Mouse (Mus musculus): ENCODE measurements around the gene Gsg1l. TPM values are rescaled to one million over a fixed set of nuclear protein-coding genes. Genes with fewer than 3 reads are reported as not detected.

The Gsg1l gene
- polyA plus RNA-seq, 1 experiment: 0.05 TPM

DNA sequence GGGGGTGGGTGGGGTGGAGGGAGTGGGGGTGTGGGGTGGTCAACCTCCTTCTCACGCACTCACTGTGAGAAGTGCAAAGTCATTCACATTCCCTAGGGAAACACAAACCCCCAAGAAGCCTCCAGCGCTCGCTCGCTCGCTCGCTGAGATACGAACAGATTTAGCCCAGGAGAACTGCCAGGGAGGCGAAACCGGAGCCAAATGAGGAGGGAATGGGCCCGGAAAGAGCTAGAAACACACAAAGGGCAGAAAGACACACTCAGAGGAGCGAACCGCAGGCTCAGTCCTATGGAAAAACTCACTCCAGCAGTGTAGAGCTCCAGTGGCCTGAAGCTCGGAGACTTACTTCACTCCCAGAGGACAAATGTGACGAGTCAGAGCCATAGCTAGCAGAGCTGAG lies 15.4 kb downstream of the Gsg1l start:
- TF ChIP-seq POLR2A (IDR thresholded peaks at IDR 0.05; ENCODE audit: low read depth, low read length) (no peak), CTCF (IDR thresholded peaks at IDR 0.05; ENCODE audit: extremely low read depth, insufficient read depth, insufficient read length, insufficient replicate concordance) (no peak)
- Histone ChIP-seq H3K27ac (ENCODE audit: insufficient read depth, low read length) (no peak overlapping the region), H3K4me3 (ENCODE audit: extremely low read depth, insufficient read depth, insufficient read length) (no peak overlapping the region), H3K36me3 (ENCODE audit: control insufficient read depth, insufficient read depth, low read length) (no peaks in the 10 kb centered on the region), H3K27me3 (ENCODE audit: control insufficient read depth, insufficient read depth, low read length) (no peaks in the 10 kb centered on the region), H3K4me1 (ENCODE audit: control insufficient read depth, insufficient read depth, insufficient read length) (no peaks in the 10 kb centered on the region)
- no peak for DNase-seq (ENCODE audit: low read depth in 1 of 2, low spot score in 2 of 2)
- WGBS: 80% methylated on average over 14 of the region's 14 CpGs

- WGBS: 75% methylated on average over 5 of the region's 5 CpGs
These were observed 16.9 kb downstream of the Gsg1l start for GRCm38 (mm10) chr7:126065243-126065876.

GRCm38 (mm10) chr7:126062228-126062627 lies 20.0 kb downstream of the Gsg1l start:
- H3K27me3 ChIP-seq (ENCODE audit: control insufficient read depth, insufficient read depth, low read length): no peaks in the 10 kb centered on the region
- no peaks in the 10 kb centered on the region for H3K36me3 ChIP-seq (ENCODE audit: control insufficient read depth, insufficient read depth, low read length)
- no peak for TF ChIP-seq CTCF (IDR thresholded peaks at IDR 0.05; ENCODE audit: extremely low read depth, insufficient read depth, insufficient read length, insufficient replicate concordance)
- WGBS: 86% methylated on average over 4 of the region's 4 CpGs
- no peak for DNase-seq (ENCODE audit: low read depth in 1 of 2, low spot score in 2 of 2)
- no peak overlapping the region for H3K27ac ChIP-seq (ENCODE audit: insufficient read depth, low read length)
- no peaks in the 10 kb centered on the region for H3K4me1 ChIP-seq (ENCODE audit: control insufficient read depth, insufficient read depth, insufficient read length)
- no peak overlapping the region for H3K4me3 ChIP-seq (ENCODE audit: extremely low read depth, insufficient read depth, insufficient read length)

More at GRCm38 (mm10) chr7:126065243-126065876, 16.9 kb downstream of the Gsg1l start:
- no peak for DNase-seq (ENCODE audit: low read depth in 1 of 2, low spot score in 2 of 2)
- Histone ChIP-seq H3K27me3 (ENCODE audit: control insufficient read depth, insufficient read depth, low read length) (no peaks in the 10 kb centered on the region), H3K4me3 (ENCODE audit: extremely low read depth, insufficient read depth, insufficient read length) (no peak overlapping the region), H3K4me1 (ENCODE audit: control insufficient read depth, insufficient read depth, insufficient read length) (no peaks in the 10 kb centered on the region), H3K27ac (ENCODE audit: insufficient read depth, low read length) (no peak overlapping the region), H3K36me3 (ENCODE audit: control insufficient read depth, insufficient read depth, low read length) (no peaks in the 10 kb centered on the region)
- TF ChIP-seq CTCF (IDR thresholded peaks at IDR 0.05; ENCODE audit: extremely low read depth, insufficient read depth, insufficient read length, insufficient replicate concordance): no peak
- TF ChIP-seq POLR2A (IDR thresholded peaks at IDR 0.05; ENCODE audit: low read depth, low read length): no peak

- no peak overlapping the region for H3K4me3 ChIP-seq (ENCODE audit: extremely low read depth, insufficient read depth, insufficient read length)
- 84% methylated on average over 7 of the region's 7 CpGs for WGBS
- H3K4me1 ChIP-seq (ENCODE audit: control insufficient read depth, insufficient read depth, insufficient read length): no peaks in the 10 kb centered on the region
- no peaks in the 10 kb centered on the region for H3K36me3 ChIP-seq (ENCODE audit: control insufficient read depth, insufficient read depth, low read length)
- no peaks in the 10 kb centered on the region for H3K27me3 ChIP-seq (ENCODE audit: control insufficient read depth, insufficient read depth, low read length)
- no peak for TF ChIP-seq POLR2A (IDR thresholded peaks at IDR 0.05; ENCODE audit: low read depth, low read length)
- H3K27ac ChIP-seq (ENCODE audit: insufficient read depth, low read length): no peak overlapping the region
- DNase-seq (ENCODE audit: low read depth in 1 of 2, low spot score in 2 of 2): no peak
These were observed 23.3 kb downstream of the Gsg1l start for GRCm38 (mm10) chr7:126058918-126059317.

DNA sequence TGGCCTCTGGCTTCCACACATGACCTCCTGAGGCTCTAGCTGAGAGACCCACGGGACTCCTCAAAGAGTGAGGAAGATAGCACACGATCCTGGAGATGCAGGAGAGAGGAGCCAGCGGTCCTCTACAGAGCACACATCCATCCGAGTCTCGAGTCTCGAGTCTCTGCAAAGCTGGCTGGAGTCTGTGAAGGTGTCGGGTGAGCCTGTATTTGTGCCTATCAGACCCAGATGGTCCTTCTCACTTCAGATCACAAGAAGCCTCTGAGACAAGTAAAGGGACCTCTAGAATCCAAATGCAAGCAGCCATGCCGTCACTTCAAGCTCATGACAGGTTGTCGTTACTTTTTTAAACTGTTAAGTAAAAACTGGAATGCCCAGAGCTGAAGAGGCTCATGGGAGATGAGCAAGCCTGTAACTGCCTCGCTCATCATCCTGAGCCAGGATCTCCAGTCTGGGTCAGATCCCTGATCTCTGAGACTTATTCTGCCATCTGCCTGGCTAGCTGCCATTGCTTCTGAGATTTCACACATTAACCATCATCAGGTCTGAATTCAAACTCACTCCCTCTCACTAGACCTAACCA lies 24.8 kb downstream of the Gsg1l start:
- Histone ChIP-seq H3K4me1 (ENCODE audit: control insufficient read depth, insufficient read depth, insufficient read length) (no peaks in the 10 kb centered on the region), H3K36me3 (ENCODE audit: control insufficient read depth, insufficient read depth, low read length) (no peaks in the 10 kb centered on the region), H3K27ac (ENCODE audit: insufficient read depth, low read length) (no peak overlapping the region), H3K4me3 (ENCODE audit: extremely low read depth, insufficient read depth, insufficient read length) (no peak overlapping the region), H3K27me3 (ENCODE audit: control insufficient read depth, insufficient read depth, low read length) (no peaks in the 10 kb centered on the region)
- WGBS: 64% methylated on average over 10 of the region's 10 CpGs
- TF ChIP-seq POLR2A (IDR thresholded peaks at IDR 0.05; ENCODE audit: low read depth, low read length) (no peak), CTCF (IDR thresholded peaks at IDR 0.05; ENCODE audit: extremely low read depth, insufficient read depth, insufficient read length, insufficient replicate concordance) (no peak)
- DNase-seq (ENCODE audit: low read depth in 1 of 2, low spot score in 2 of 2): no peak

GRCm38 (mm10) chr7:126054574-126054973 lies 27.6 kb downstream of the Gsg1l start:
- DNase-seq (ENCODE audit: low read depth in 1 of 2, low spot score in 2 of 2): no peak
- H3K27me3 ChIP-seq (ENCODE audit: control insufficient read depth, insufficient read depth, low read length): no peaks in the 10 kb centered on the region
- WGBS: 65% methylated on average over 6 of the region's 6 CpGs
- no peak overlapping the region for H3K4me3 ChIP-seq (ENCODE audit: extremely low read depth, insufficient read depth, insufficient read length)
- no peaks in the 10 kb centered on the region for H3K4me1 ChIP-seq (ENCODE audit: control insufficient read depth, insufficient read depth, insufficient read length)
- H3K27ac ChIP-seq (ENCODE audit: insufficient read depth, low read length): no peak overlapping the region
- H3K36me3 ChIP-seq (ENCODE audit: control insufficient read depth, insufficient read depth, low read length): no peaks in the 10 kb centered on the region
- TF ChIP-seq CTCF (IDR thresholded peaks at IDR 0.05; ENCODE audit: extremely low read depth, insufficient read depth, insufficient read length, insufficient replicate concordance) (no peak), POLR2A (IDR thresholded peaks at IDR 0.05; ENCODE audit: low read depth, low read length) (no peak)

GRCm38 (mm10) chr7:126053618-126054017 lies 28.6 kb downstream of the Gsg1l start:
- H3K27ac ChIP-seq (ENCODE audit: insufficient read depth, low read length): no peak overlapping the region
- TF ChIP-seq POLR2A (IDR thresholded peaks at IDR 0.05; ENCODE audit: low read depth, low read length) (no peak), CTCF (IDR thresholded peaks at IDR 0.05; ENCODE audit: extremely low read depth, insufficient read depth, insufficient read length, insufficient replicate concordance) (no peak)
- H3K4me1 ChIP-seq (ENCODE audit: control insufficient read depth, insufficient read depth, insufficient read length): no peaks in the 10 kb centered on the region
- H3K27me3 ChIP-seq (ENCODE audit: control insufficient read depth, insufficient read depth, low read length): no peaks in the 10 kb centered on the region
- DNase-seq (ENCODE audit: low read depth in 1 of 2, low spot score in 2 of 2): no peak
- no peak overlapping the region for H3K4me3 ChIP-seq (ENCODE audit: extremely low read depth, insufficient read depth, insufficient read length)
- 66% methylated on average over 7 of the region's 7 CpGs for WGBS
- H3K36me3 ChIP-seq (ENCODE audit: control insufficient read depth, insufficient read depth, low read length): no peaks in the 10 kb centered on the region
